Mouse (Mus musculus): ENCODE results near the gene Sh2b3.

Gene Sh2b3

GRCm38 (mm10) chr5:121791026-121791425, 46.4 kb downstream of the Sh2b3 start:
- DNase-seq (ENCODE audit: low spot score in 2 of 2): no peak

GRCm38 (mm10) chr5:121783862-121784500, 53.5 kb downstream of the Sh2b3 start:
- DNase-seq (ENCODE audit: low spot score in 2 of 2): no peak

- no peak for DNase-seq (ENCODE audit: low spot score in 2 of 2)
These were observed 55.0 kb downstream of the Sh2b3 start for GRCm38 (mm10) chr5:121782467-121782866.

- DNase-seq (ENCODE audit: low spot score in 2 of 2): no peak
These were observed 57.3 kb downstream of the Sh2b3 start for GRCm38 (mm10) chr5:121780180-121780579.

- DNase-seq (ENCODE audit: low spot score in 2 of 2): peak; percentile 68 to 78
These were observed 58.8 kb downstream of the Sh2b3 start for GRCm38 (mm10) chr5:121778485-121779119.

GRCm38 (mm10) chr5:121771611-121772010, 65.8 kb downstream of the Sh2b3 start:
- no peak for DNase-seq (ENCODE audit: low spot score in 2 of 2)

- DNase-seq (ENCODE audit: low spot score in 2 of 2): no peak
These were observed 67.6 kb downstream of the Sh2b3 start for GRCm38 (mm10) chr5:121769827-121770226.

GRCm38 (mm10) chr5:121767564-121767963, 69.9 kb downstream of the Sh2b3 start:
- no peak for DNase-seq (ENCODE audit: low spot score in 2 of 2)

GRCm38 (mm10) chr5:121766038-121766773, 71.2 kb downstream of the Sh2b3 start:
- DNase-seq (ENCODE audit: low spot score in 2 of 2): no peak

Measured in frontal cortex, postnatal 36 days (tissue).